Mouse (Mus musculus) CH12.LX (cell line): ENCODE data around the gene T2. TPM values are rescaled to one million over a fixed set of nuclear protein-coding genes. Genes with fewer than 3 reads are reported as not detected.

Experiments used
- DNase-seq: peaks from one replicate; pipeline ENCODE4 v3.0.0-alpha.2; 2013; ENCODE audit errors: extremely low read depth
- H3K27ac ChIP-seq: 2 replicates; pipeline ENCODE4 v1.5.1; 2012; ENCODE audit warnings: low read depth, mild to moderate bottlenecking, control low read depth, moderate library complexity; ENCODE audit not compliant: insufficient read depth
- H3K27me3 ChIP-seq: replicated peaks from 2 replicates; pipeline ENCODE3; 2012; ENCODE audit warnings: inconsistent platforms
- H3K36me3 ChIP-seq, 2 experiments: replicated peaks in 1 of 2; 2 replicates each; pipeline versions ENCODE3 to v1.6.1; 2012; ENCODE audit warnings: inconsistent platforms in 1 of 2, low read length in 1 of 2, mild to moderate bottlenecking in 1 of 2, mixed read lengths in 1 of 2, moderate library complexity in 1 of 2; ENCODE audit not compliant: control insufficient read depth in 1 of 2, insufficient read depth in 1 of 2
- H3K4me1 ChIP-seq, 2 experiments: 2 replicates each; pipeline ENCODE4 v1.6.1; 2012; ENCODE audit warnings: inconsistent platforms in 1 of 2, moderate library complexity in 1 of 2; ENCODE audit not compliant: insufficient read depth in 2 of 2, control insufficient read depth in 1 of 2
- H3K4me2 ChIP-seq: 2 replicates; pipeline ENCODE4 v1.6.1; 2012; ENCODE audit warnings: low read depth, mild to moderate bottlenecking, control low read depth; ENCODE audit not compliant: poor library complexity, insufficient read depth, severe bottlenecking
- H3K4me3 ChIP-seq, 3 experiments: fragments of 150-350 bp in 1 of 3; sonication (generic) in 1 of 3; replicated peaks in 1 of 3; 2 replicates each; pipeline versions ENCODE3 to v1.5.1; 2011 to 2012; ENCODE audit warnings: low read depth in 2 of 3, low read length in 2 of 3, mild to moderate bottlenecking in 2 of 3, moderate library complexity in 2 of 3, control low read depth in 1 of 3, improper control_type of control experiment in 1 of 3, inconsistent platforms in 1 of 3, mixed read lengths in 1 of 3; ENCODE audit not compliant: poor library complexity in 1 of 3
- H3K79me2 ChIP-seq: replicated peaks from 2 replicates; pipeline ENCODE4 v1.6.1; 2012; ENCODE audit warnings: mild to moderate bottlenecking, moderate library complexity; ENCODE audit not compliant: control insufficient read depth, poor library complexity, insufficient read depth, severe bottlenecking; ENCODE audit errors: extremely low read depth
- H3K9ac ChIP-seq: 2 replicates; pipeline ENCODE4 v1.6.1; 2012; ENCODE audit warnings: low read depth, mild to moderate bottlenecking, control low read depth, moderate library complexity; ENCODE audit not compliant: insufficient read depth
- H3K9me3 ChIP-seq: replicated peaks from 2 replicates; pipeline ENCODE3; 2012; ENCODE audit warnings: low read length, inconsistent platforms, mixed read lengths
- CHD2 ChIP-seq: IDR thresholded peaks from 2 replicates; pipeline ENCODE4 v1.6.1; 2011; ENCODE audit warnings: low read length, improper control_type of control experiment
- E2F4 ChIP-seq: IDR thresholded peaks from 2 replicates; pipeline ENCODE4 v1.6.1; 2011; ENCODE audit warnings: low read depth, low read length, improper control_type of control experiment; ENCODE audit not compliant: insufficient replicate concordance
- ELF1 ChIP-seq: IDR thresholded peaks from 2 replicates; pipeline ENCODE4 v1.6.1; 2014; ENCODE audit warnings: low read depth, mild to moderate bottlenecking, inconsistent platforms, low read length, improper control_type of control experiment
- EP300 ChIP-seq: IDR thresholded peaks from 2 replicates; pipeline ENCODE4 v1.6.1; 2011; ENCODE audit warnings: low read length, improper control_type of control experiment
- ETS1 ChIP-seq: conservative IDR thresholded peaks from 2 replicates; pipeline ENCODE4 v1.6.1; 2012; ENCODE audit warnings: low read depth, mild to moderate bottlenecking, inconsistent platforms, low read length, improper control_type of control experiment, moderate library complexity
- HCFC1 ChIP-seq: IDR thresholded peaks from 2 replicates; pipeline ENCODE4 v1.6.1; 2012; ENCODE audit warnings: low read depth, mild to moderate bottlenecking, inconsistent platforms, low read length, improper control_type of control experiment
- IRF4 ChIP-seq: IDR thresholded peaks from 2 replicates; pipeline ENCODE4 v1.6.1; 2014; ENCODE audit warnings: low read depth, mild to moderate bottlenecking, inconsistent platforms, low read length, improper control_type of control experiment
- JUN ChIP-seq: IDR thresholded peaks from 2 replicates; pipeline ENCODE4 v1.6.1; 2011; ENCODE audit warnings: low read depth, mild to moderate bottlenecking, low read length, improper control_type of control experiment, moderate library complexity; ENCODE audit not compliant: insufficient read depth
- KAT2A ChIP-seq: IDR thresholded peaks from 2 replicates; pipeline ENCODE4 v1.6.1; 2012; ENCODE audit warnings: low read length, improper control_type of control experiment, inconsistent platforms; ENCODE audit not compliant: insufficient replicate concordance
- MAZ ChIP-seq: IDR thresholded peaks from 2 replicates; pipeline ENCODE4 v1.6.1; 2012; ENCODE audit warnings: low read depth, mild to moderate bottlenecking, inconsistent platforms, low read length, improper control_type of control experiment, moderate library complexity
- MEF2A ChIP-seq: IDR thresholded peaks from 2 replicates; pipeline ENCODE4 v1.6.1; 2014; ENCODE audit warnings: low read depth, mild to moderate bottlenecking, inconsistent platforms, low read length, improper control_type of control experiment, borderline replicate concordance
- MXI1 ChIP-seq: IDR thresholded peaks from 2 replicates; pipeline ENCODE4 v1.6.1; 2011; ENCODE audit warnings: mild to moderate bottlenecking, low read depth, low read length, improper control_type of control experiment
- NELFE ChIP-seq: IDR thresholded peaks from 2 replicates; pipeline ENCODE4 v1.6.1; 2011; ENCODE audit warnings: low read depth, low read length, improper control_type of control experiment
- PAX5 ChIP-seq: IDR thresholded peaks from 2 replicates; pipeline ENCODE4 v1.6.1; 2012; ENCODE audit warnings: low read length, inconsistent platforms, mixed read lengths
- RCOR1 ChIP-seq: conservative IDR thresholded peaks from 2 replicates; pipeline ENCODE4 v1.6.1; 2012; ENCODE audit warnings: low read depth, mild to moderate bottlenecking, inconsistent platforms, low read length, improper control_type of control experiment
- SMC3 ChIP-seq: IDR thresholded peaks from 2 replicates; pipeline ENCODE4 v1.6.1; 2011; ENCODE audit warnings: low read depth, low read length, improper control_type of control experiment
- TBP ChIP-seq: conservative IDR thresholded peaks from 2 replicates; pipeline ENCODE4 v1.6.1; 2011; ENCODE audit warnings: low read depth, low read length, improper control_type of control experiment
- UBTF ChIP-seq: IDR thresholded peaks from 2 replicates; pipeline ENCODE4 v1.6.1; 2012; ENCODE audit warnings: low read depth, mild to moderate bottlenecking, inconsistent platforms, low read length, improper control_type of control experiment, moderate library complexity
- USF1 ChIP-seq: IDR thresholded peaks from 2 replicates; pipeline ENCODE4 v1.6.1; 2014; ENCODE audit warnings: low read depth, mild to moderate bottlenecking, inconsistent platforms, low read length, improper control_type of control experiment
- ZC3H11A ChIP-seq: IDR thresholded peaks from 2 replicates; pipeline ENCODE4 v1.6.1; 2012; ENCODE audit warnings: low read depth, mild to moderate bottlenecking, inconsistent platforms, low read length, improper control_type of control experiment
- ZKSCAN1 ChIP-seq: IDR thresholded peaks from 2 replicates; pipeline ENCODE4 v1.6.1; 2012; ENCODE audit warnings: low read depth, inconsistent platforms, low read length, improper control_type of control experiment, borderline replicate concordance
- ZMIZ1 ChIP-seq: IDR thresholded peaks from 2 replicates; pipeline ENCODE4 v1.6.1; 2012; ENCODE audit warnings: low read depth, mild to moderate bottlenecking, inconsistent platforms, low read length, improper control_type of control experiment
- ZNF384 ChIP-seq: IDR thresholded peaks from 2 replicates; pipeline ENCODE4 v1.6.1; 2012; ENCODE audit warnings: low read depth, low read length, improper control_type of control experiment, inconsistent platforms
- dilution Hi-C: fragments of 300-500 bp; cut with MboI; formaldehyde crosslinking; loops from 2 replicates; pipeline ENCODE4 v1.14.3; 2020; ENCODE audit warnings: low sequenced_read_pairs; ENCODE audit not compliant: extremely low pct_unique_long_range_greater_than_20kb, extremely low pct_ligation_motif_present
- in situ Hi-C: fragments of 300-500 bp; cut with MboI; formaldehyde crosslinking; loops from 3 replicates; pipeline ENCODE4 v1.14.3; 2019; ENCODE audit warnings: low sequenced_read_pairs, low pct_ligation_motif_present, low pct_unique_long_range_greater_than_20kb, mixed read lengths
- polyA plus RNA-seq: library from polyadenylated mRNA; unstranded; fragments of >175 nt; gene quantifications from 2 replicates; pipeline ENCODE4 v1.2.1, GENCODE M21; 2012; ENCODE audit warnings: low read depth; ENCODE audit not compliant: insufficient read length
- total RNA-seq, 2 experiments: library from RNA; depleted of rRNA; stranded (reverse); fragments of 300-350 nt in 1 of 2; fragments of >200 nt in 1 of 2; gene quantifications; 2 replicates each; pipeline ENCODE4 v1.2.3; 2012 to 2014

Gene T2
- total and polyA plus RNA-seq, 3 experiments, result not detected

DNA sequence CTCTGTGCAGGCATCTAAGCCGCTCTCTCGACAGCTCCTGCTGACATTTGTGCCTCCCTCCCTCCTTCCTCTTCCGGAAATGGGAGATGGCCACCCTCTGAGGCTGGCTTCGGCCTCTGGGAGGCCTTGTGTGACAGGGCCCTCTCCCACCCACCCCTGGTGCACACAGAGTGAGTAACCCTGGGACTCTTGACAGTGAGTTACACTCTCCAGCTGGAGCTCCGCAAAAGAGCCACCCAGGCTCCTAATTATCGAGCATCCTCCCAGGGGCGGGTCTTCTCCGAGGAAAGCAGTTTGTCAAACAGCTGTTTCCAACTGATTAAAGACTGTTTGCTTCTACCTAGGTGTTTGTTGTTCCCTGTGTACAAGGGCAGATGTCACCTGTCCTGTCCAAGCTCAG, 59.7 kb downstream of the T2 start:
- H3K36me3 ChIP-seq, result no peaks in the 10 kb centered on the region
- H3K9me3 ChIP-seq, result no peaks in the 10 kb centered on the region
- dilution Hi-C loops (no loop called here), in situ Hi-C loops (no loop called here)
- peaks cover 0 to 22% of the 10 kb centered on the region in 2 experiments; a peak in 2 of 4 replicates for H3K4me1 ChIP-seq
- DNase-seq, result no peak
- H3K27ac ChIP-seq, result no peak overlapping the region
- no peak overlapping the region for H3K4me2 ChIP-seq
- TF ChIP-seq CHD2, result no peak
- no peak for TF ChIP-seq MEF2A
- no peak for TF ChIP-seq RCOR1
- TF ChIP-seq UBTF, result no peak
- no peak for TF ChIP-seq ZNF384
- no peak for TF ChIP-seq ELF1
- TF ChIP-seq PAX5, result no peak
- TF ChIP-seq E2F4, result no peak
- TF ChIP-seq JUN, result no peak
- TF ChIP-seq EP300, result no peak
- no peak for TF ChIP-seq ZC3H11A
- no peaks in the 10 kb centered on the region for H3K27me3 ChIP-seq
- no peaks in the 10 kb centered on the region for H3K79me2 ChIP-seq
- H3K4me3 ChIP-seq, result no peak overlapping the region
- H3K9ac ChIP-seq, result no peak overlapping the region

DNA sequence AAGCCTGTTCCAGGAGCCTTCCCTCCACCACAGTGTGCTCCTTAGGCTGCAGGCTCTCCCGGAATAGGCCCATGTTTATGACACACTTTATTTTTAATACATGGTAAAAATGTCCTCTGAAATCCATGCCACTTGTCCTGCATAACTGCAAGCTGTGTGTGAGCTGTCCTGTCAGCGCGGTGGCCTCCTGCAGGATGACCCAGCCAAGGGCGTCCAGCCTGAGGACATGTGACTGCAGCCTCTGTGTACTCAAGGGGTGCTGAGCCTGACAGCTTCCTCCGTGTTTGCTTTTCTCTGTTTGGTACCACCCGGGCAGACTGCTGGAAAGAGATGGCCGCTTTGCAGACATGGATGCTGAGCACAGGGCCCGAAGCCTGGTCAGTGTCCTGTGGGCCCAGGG, 61.1 kb downstream of the T2 start:
- TF ChIP-seq ZKSCAN1, result no peak
- TF ChIP-seq MEF2A, result no peak
- no peak for TF ChIP-seq NELFE
- no peak for TF ChIP-seq MXI1
- TF ChIP-seq PAX5, result no peak
- no peak for TF ChIP-seq SMC3
- no peak for TF ChIP-seq KAT2A
- TF ChIP-seq ZNF384, result no peak
- no peak for TF ChIP-seq ELF1
- TF ChIP-seq MAZ, result no peak
- TF ChIP-seq TBP, result no peak
- no peak for TF ChIP-seq USF1
- no peak for TF ChIP-seq IRF4
- TF ChIP-seq CHD2, result no peak
- TF ChIP-seq ETS1, result no peak
- TF ChIP-seq ZMIZ1, result no peak
- TF ChIP-seq HCFC1, result no peak
- TF ChIP-seq JUN, result no peak
- DNase-seq, result no peak
- no peak overlapping the region for H3K4me2 ChIP-seq
- no peaks in the 10 kb centered on the region for H3K79me2 ChIP-seq
- dilution Hi-C loops, result no loop called here
- no peak overlapping the region for H3K9ac ChIP-seq
- H3K4me3 ChIP-seq, result no peak overlapping the region
- H3K9me3 ChIP-seq, result no peaks in the 10 kb centered on the region
- H3K36me3 ChIP-seq, result no peaks in the 10 kb centered on the region
- no peaks in the 10 kb centered on the region for H3K27me3 ChIP-seq
- H3K27ac ChIP-seq, result no peak overlapping the region
- H3K4me1 ChIP-seq, result peaks cover 0 to 22% of the 10 kb centered on the region in 2 experiments; a peak in 2 of 4 replicates
- in situ Hi-C loops, result no loop called here
